Mouse (Mus musculus) lung, postnatal 0 days (tissue): ENCODE results near the gene Fopnl. TPM values are rescaled to one million over a fixed set of nuclear protein-coding genes. Genes with fewer than 3 reads are reported as not detected.
A peak's percentile ranks its signal among the peaks of the same experiment; 100 is the strongest.

ENCODE experiments used
- ATAC-seq: fragments of 200-750 bp; cut with Nextera tagmentation; 2 replicates; pipeline ENCODE4 v1.8.0; 2017; ENCODE audit warnings: moderate library complexity
- DNase-seq: peaks from one replicate; pipeline ENCODE4 v3.0.0-alpha.2; 2016; ENCODE audit warnings: low spot score
- H3K27ac ChIP-seq: fragments of 300-500 bp; sonication (generic); 2 replicates; pipeline ENCODE4 v1.5.1; 2014; ENCODE audit warnings: antibody characterized with exemption, mild to moderate bottlenecking, low read length, mixed read lengths
- H3K27me3 ChIP-seq: fragments of 300-500 bp; sonication (generic); replicated peaks from 2 replicates; pipeline ENCODE4 v1.6.1; 2014; ENCODE audit warnings: low read length, mixed read lengths; ENCODE audit not compliant: insufficient read depth
- H3K36me3 ChIP-seq: fragments of 300-500 bp; sonication (generic); 2 replicates; pipeline ENCODE4 v1.6.1; 2014; ENCODE audit warnings: low read length, mixed read lengths; ENCODE audit not compliant: insufficient read depth
- H3K4me1 ChIP-seq: fragments of 300-500 bp; sonication (generic); 2 replicates; pipeline ENCODE4 v1.6.1; 2014; ENCODE audit warnings: antibody characterized with exemption, low read depth, low read length, mixed read lengths; ENCODE audit not compliant: insufficient read depth
- H3K4me2 ChIP-seq: fragments of 300-500 bp; sonication (generic); replicated peaks from 2 replicates; pipeline ENCODE4 v1.6.1; 2014; ENCODE audit warnings: low read depth, mild to moderate bottlenecking, low read length, moderate library complexity, mixed read lengths
- H3K4me3 ChIP-seq: fragments of 300-500 bp; sonication (generic); 2 replicates; pipeline ENCODE4 v1.5.1; 2014; ENCODE audit warnings: low read depth, low read length
- H3K9ac ChIP-seq: fragments of 300-500 bp; sonication (generic); replicated peaks from 2 replicates; pipeline ENCODE4 v1.6.1; 2014; ENCODE audit warnings: low read depth, mild to moderate bottlenecking
- H3K9me3 ChIP-seq: fragments of 300-500 bp; sonication (generic); 2 replicates; pipeline ENCODE4 v1.6.1; 2016; ENCODE audit warnings: low read length, mixed read lengths
- CTCF ChIP-seq: IDR thresholded peaks from 2 replicates; pipeline ENCODE4 v1.5.1; 2016; ENCODE audit warnings: antibody characterized with exemption, mild to moderate bottlenecking
- EP300 ChIP-seq: IDR thresholded peaks from 2 replicates; pipeline ENCODE4 v1.6.1; 2016; ENCODE audit warnings: antibody characterized with exemption, mild to moderate bottlenecking, control low read depth
- WGBS: fragments of 180-500 bp; shearing (Covaris S2); extraction: QIAGEN DNeasy Blood & Tissue Kit; methylation state at CpG from one replicate; pipeline ENCODE4 v1.1.7; 2014; 5-methylcytosine and 5-hydroxymethylcytosine counted together
- polyA plus RNA-seq: library from polyadenylated mRNA; unstranded; fragments of >200 nt; fragmentation: Nextera tagmentation; extraction: Ambion mirVana; gene quantifications from 2 replicates; pipeline ENCODE4 v1.2.1, GENCODE M21; 2015

The Fopnl gene
- polyA plus RNA-seq, 1 experiment from 2014 or later, result 91.4 TPM

DNA sequence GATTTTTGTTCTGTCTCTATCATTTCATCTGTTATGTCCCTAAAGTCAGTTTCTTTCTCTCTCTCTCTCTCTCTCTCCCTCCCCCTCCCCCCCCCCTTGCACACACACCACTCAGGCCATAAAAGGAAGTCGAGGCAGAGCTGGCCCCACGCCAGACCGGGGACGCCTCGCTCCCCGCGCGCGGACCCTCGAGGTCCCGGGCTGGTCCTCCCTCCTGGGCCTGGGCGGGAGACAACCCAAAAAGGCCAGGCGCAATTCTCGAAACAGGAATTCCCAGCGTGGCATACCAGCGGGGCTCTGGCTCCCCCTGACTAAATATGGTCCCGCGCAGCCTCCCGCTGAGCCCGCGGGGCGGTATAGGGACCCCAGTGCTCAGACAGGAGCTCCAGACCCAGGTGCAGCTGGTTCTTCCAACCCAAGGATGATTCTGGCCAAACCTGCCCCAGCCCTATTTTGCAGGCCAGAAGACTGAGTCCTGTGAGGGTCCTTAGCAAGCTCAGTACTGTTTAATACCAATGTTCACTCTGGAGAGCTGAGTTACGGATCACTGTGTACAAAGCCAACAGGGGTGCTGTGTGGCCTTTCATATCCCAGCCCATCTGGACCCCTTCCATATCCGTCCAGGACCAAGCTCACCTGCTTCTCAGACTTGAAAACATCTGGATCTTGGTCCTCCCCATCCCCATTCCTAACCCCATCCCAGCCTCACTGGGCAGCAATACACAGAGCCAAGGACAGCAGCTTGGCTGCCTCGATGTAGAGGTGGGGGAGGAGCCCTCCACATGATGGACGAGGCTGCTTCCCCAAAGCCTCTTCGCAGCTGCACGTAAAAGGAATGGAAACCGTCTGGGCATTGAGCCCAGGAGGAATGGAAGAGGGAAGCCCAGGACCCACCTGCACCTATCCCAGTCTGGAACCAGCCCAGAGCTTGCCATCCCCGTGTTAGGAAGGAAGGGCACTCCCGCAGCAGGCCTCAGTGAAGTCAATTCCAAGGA is 24.7 kb downstream of the Fopnl start:
- no peak for TF ChIP-seq EP300
- no peak for TF ChIP-seq CTCF
- no peak for DNase-seq
- H3K4me1 ChIP-seq, result peaks cover 10% of the 10 kb centered on the region
- no peak overlapping the region for H3K27ac ChIP-seq
- no peaks in the 10 kb centered on the region for H3K36me3 ChIP-seq
- H3K27me3 ChIP-seq, result no peaks in the 10 kb centered on the region
- WGBS, result 11% methylated on average over 31 of the region's 31 CpGs
- H3K9ac ChIP-seq, result no peak overlapping the region
- peak overlapping the region; percentile 26; the same call in 1 of the 2 replicates for H3K4me3 ChIP-seq
- peak overlapping the region; percentile 60 for H3K4me2 ChIP-seq
- ATAC-seq, result no peak
- no peaks in the 10 kb centered on the region for H3K9me3 ChIP-seq

DNA sequence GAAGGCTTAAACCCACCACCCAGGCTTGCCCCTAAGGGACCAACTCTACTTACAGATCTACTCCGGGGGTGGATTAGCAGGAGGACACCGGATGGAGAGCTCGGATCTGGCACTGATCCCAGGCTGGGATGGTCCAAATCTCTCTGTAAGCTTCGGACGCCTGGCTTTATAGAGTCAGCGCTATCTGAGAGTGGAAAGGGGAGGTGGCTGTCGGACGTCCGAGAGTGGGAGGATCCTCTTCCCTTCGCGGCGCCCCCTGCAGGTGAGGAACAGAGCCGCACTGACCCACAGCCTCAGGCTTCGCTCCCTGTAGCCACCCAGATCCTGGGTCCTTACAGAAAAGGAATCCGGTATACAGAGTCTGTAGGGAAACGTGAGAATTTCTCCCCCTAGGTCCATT is 26.0 kb downstream of the Fopnl start, which contains the start of gene Myh11:
TSS of gene Myh11 (minus strand) at position 150 of the 400 bp plus-strand sequence.
- Histone ChIP-seq H3K36me3 (no peaks in the 10 kb centered on the region), H3K27me3 (no peaks in the 10 kb centered on the region), H3K4me2 (peak within 1 kb of the TSS; percentile 60), H3K4me1 (peaks cover 10% of the 10 kb centered on the region), H3K9ac (no peak within 1 kb of the TSS), H3K27ac (no peak within 1 kb of the TSS), H3K4me3 (peak within 1 kb of the TSS; percentile 26; the same call in 1 of the 2 replicates), H3K9me3 (no peaks in the 10 kb centered on the region)
- TF ChIP-seq EP300 (no peak), CTCF (peak; percentile 84)
- peak; percentile 93 for DNase-seq
- WGBS, result 5% methylated on average over 15 of the region's 16 CpGs
- ATAC-seq, result peak; percentile 92

DNA sequence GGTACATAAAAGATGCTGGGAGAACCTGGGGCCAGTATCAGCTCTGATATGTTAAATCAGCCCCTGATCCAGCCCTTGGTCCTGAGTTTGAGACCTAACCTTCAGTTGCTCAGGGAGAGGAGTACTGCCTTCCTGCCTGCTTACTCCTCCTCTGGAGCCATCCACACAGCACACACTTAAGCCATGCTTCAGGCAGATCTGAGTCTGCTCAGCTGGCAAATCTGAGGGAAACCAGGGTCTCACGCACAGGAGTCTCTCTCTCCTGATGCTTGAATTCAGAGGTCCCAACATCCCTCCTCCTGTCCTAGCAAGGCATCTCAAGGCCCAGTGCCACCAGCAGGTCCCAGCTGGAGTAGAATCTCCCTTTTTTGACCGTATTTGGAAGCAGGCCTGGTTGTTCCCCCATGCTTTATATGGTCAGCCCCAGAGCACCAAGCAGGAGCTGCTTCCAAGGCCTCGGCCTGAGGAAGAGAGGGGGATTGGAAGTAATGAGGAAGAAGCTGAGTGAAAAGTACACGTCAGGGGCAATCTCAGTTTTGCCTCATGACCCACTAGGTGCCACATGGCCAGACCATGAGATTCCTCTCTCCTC is 44.7 kb downstream of the Fopnl start:
- Histone ChIP-seq H3K27me3 (no peaks in the 10 kb centered on the region), H3K27ac (no peak overlapping the region), H3K4me2 (no peak overlapping the region), H3K4me1 (no peaks in the 10 kb centered on the region), H3K9me3 (no peaks in the 10 kb centered on the region), H3K4me3 (no peak overlapping the region), H3K9ac (no peak overlapping the region), H3K36me3 (no peaks in the 10 kb centered on the region)
- TF ChIP-seq CTCF (no peak), EP300 (no peak)
- WGBS, result 49% methylated on average over 4 of the region's 4 CpGs
- ATAC-seq, result no peak; the same call in 1 of the 2 replicates
- DNase-seq, result no peak

DNA sequence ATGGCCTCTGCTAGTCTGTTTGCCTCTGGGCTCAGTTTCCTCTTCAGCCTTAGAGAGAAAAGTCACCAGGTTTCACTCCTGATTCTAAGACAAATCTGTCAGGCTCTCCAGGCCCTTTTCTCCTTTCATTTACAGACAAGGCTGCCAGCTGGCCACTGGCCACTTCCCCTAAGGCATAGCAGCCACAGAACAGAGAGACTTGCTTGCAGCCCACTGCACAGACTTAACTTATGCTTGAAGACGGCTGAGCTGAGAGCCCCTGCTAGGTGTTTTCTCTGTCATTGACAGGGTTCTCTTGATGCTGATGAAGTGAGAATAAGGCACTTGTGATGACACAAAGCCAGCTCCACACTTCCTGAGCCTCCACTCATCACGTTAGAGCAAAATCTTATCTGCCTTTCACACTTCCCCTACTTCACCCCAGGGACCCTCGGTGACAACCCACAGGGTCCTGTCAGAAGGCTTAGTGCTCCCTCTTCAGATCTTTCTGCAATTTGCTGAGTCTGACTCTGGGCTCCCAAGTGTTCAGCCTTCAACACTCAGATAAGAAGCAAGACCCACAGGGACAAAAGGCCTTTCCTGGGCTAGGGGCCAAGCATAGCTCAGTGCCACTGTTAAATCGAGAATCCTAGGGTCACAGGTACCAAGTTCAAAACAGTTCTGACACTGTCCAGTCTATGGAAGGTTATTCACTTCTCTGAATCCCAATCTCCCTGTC is 51.8 kb downstream of the Fopnl start:
- no peaks in the 10 kb centered on the region for H3K36me3 ChIP-seq
- no peak overlapping the region for H3K4me3 ChIP-seq
- H3K4me2 ChIP-seq, result no peak overlapping the region
- TF ChIP-seq CTCF, result no peak
- TF ChIP-seq EP300, result no peak
- peaks cover 6% of the 10 kb centered on the region; the same call in 1 of the 2 replicates for H3K4me1 ChIP-seq
- H3K9ac ChIP-seq, result no peak overlapping the region
- ATAC-seq (no peak), DNase-seq (no peak)
- H3K27ac ChIP-seq, result 0 out of 2 replicates have a peak overlapping the region, but pooled peaks have one; percentile 16
- WGBS, result 8% methylated on average over 4 of the region's 4 CpGs
- no peaks in the 10 kb centered on the region for H3K9me3 ChIP-seq
- no peaks in the 10 kb centered on the region for H3K27me3 ChIP-seq

DNA sequence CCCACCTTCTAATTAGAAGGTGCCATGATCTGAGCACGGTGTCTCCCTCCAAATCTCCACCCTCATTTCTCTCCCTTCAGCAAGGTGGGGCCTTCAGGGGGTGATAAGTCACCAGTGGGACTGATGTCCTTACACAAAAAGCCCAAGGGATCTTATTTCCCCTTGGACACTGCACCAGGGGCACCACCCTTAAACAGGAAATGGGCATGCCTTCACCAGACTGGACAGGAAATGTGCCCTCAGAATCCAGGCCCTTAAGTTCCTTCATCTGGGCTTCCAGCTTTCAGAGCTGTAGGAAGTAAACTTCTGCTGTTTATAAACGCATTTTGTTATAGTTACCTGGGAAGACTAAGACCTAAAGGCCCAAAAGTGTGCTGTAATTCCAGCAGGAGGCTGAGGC is 52.7 kb downstream of the Fopnl start:
- DNase-seq (peak; percentile 18), ATAC-seq (peak; percentile 76)
- no peak overlapping the region for H3K4me3 ChIP-seq
- no peak overlapping the region for H3K4me2 ChIP-seq
- 62% methylated on average over 2 of the region's 2 CpGs for WGBS
- TF ChIP-seq EP300, result peak; percentile 77
- TF ChIP-seq CTCF, result no peak; the same call in 1 of the 2 replicates
- H3K27me3 ChIP-seq, result no peaks in the 10 kb centered on the region
- no peaks in the 10 kb centered on the region for H3K9me3 ChIP-seq
- H3K27ac ChIP-seq, result peak overlapping the region; percentile 33; the same call in 1 of the 2 replicates
- no peaks in the 10 kb centered on the region for H3K36me3 ChIP-seq
- no peak overlapping the region for H3K9ac ChIP-seq
- peaks cover 6% of the 10 kb centered on the region; the same call in 1 of the 2 replicates for H3K4me1 ChIP-seq
